Mouse (Mus musculus) forebrain, embryonic 16.5 days (tissue): ENCODE results near the gene Zcchc2. TPM values are rescaled to one million over a fixed set of nuclear protein-coding genes. Genes with fewer than 3 reads are reported as not detected.

Experiments
- ATAC-seq: fragments of 200-750 bp; cut with Nextera tagmentation; 2 replicates; pipeline ENCODE4 v1.8.0; 2017; ENCODE audit warnings: mild to moderate bottlenecking, moderate library complexity
- H3K27ac ChIP-seq: fragments of 300-500 bp; sonication (generic); 2 replicates; pipeline ENCODE4 v1.5.1; 2014; ENCODE audit warnings: low read length, control low read depth
- H3K27me3 ChIP-seq: fragments of 300-500 bp; sonication (generic); replicated peaks from 2 replicates; pipeline ENCODE4 v1.6.1; 2014; ENCODE audit warnings: low read length; ENCODE audit not compliant: control insufficient read depth, insufficient read depth
- H3K36me3 ChIP-seq: fragments of 300-500 bp; sonication (generic); 2 replicates; pipeline ENCODE4 v1.6.1; 2014; ENCODE audit not compliant: control insufficient read depth, insufficient read depth
- H3K4me1 ChIP-seq: fragments of 300-500 bp; sonication (generic); replicated peaks from 2 replicates; pipeline ENCODE4 v1.6.1; 2014; ENCODE audit warnings: low read length; ENCODE audit not compliant: control insufficient read depth, insufficient read depth
- H3K4me2 ChIP-seq: fragments of 300-500 bp; sonication (generic); 2 replicates; pipeline ENCODE4 v1.6.1; 2014; ENCODE audit warnings: mild to moderate bottlenecking, low read length, control low read depth
- H3K4me3 ChIP-seq: fragments of 300-500 bp; sonication (generic); replicated peaks from 2 replicates; pipeline ENCODE4 v1.5.1; 2014; ENCODE audit warnings: mild to moderate bottlenecking, low read length, control low read depth
- H3K9ac ChIP-seq: fragments of 300-500 bp; sonication (generic); replicated peaks from 2 replicates; pipeline ENCODE4 v1.6.1; 2014; ENCODE audit warnings: low read depth, low read length, control low read depth
- H3K9me3 ChIP-seq: fragments of 300-500 bp; sonication (generic); 2 replicates; pipeline ENCODE4 v1.6.1; 2016; ENCODE audit warnings: low read length; ENCODE audit not compliant: control insufficient read depth
- WGBS: fragments of 180-500 bp; shearing (Covaris S2); extraction: QIAGEN DNeasy Blood & Tissue Kit; methylation state at CpG from one replicate; pipeline ENCODE4 v1.1.7; 2014; 5-methylcytosine and 5-hydroxymethylcytosine counted together
- polyA plus RNA-seq: library from polyadenylated mRNA; unstranded; fragments of >200 nt; fragmentation: Nextera tagmentation; extraction: Ambion mirVana; gene quantifications from 2 replicates; pipeline ENCODE4 v1.2.1, GENCODE M21; 2015

Zcchc2 gene
- polyA plus RNA-seq, 1 experiment from 2014 or later: 2.3 TPM

- Histone ChIP-seq H3K4me1 (0 out of 2 replicates have a peak, but pooled peaks cover 2% of the 10 kb centered on the region), H3K36me3 (no peaks in the 10 kb centered on the region), H3K27ac (no peak overlapping the region), H3K4me2 (no peak overlapping the region), H3K9me3 (no peaks in the 10 kb centered on the region), H3K9ac (no peak overlapping the region), H3K4me3 (no peak overlapping the region), H3K27me3 (no peaks in the 10 kb centered on the region)
- no peak for ATAC-seq
- 93% methylated on average over 4 of the region's 4 CpGs for WGBS
Measured at GRCm38 (mm10) chr1:106040271-106040670, 50.1 kb downstream of the Zcchc2 start.

DNA sequence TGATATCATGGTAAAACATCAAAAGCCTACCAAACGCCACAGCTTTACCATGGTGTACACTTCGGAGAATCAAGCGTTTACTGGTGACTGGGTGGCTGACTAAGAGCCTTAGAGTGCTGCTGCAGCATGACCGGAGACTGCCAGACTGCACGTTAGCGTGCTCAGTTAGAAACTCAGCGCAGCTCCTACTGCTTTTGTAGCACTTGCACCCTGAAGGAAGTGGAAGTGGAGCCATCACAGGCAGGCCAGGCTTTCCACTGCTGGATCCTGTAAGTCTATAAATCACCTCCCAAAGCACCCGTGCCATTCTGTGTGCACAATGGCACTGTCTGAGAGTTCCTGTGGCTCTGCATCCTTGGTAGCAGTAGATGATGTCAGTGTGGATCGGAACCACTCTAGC lies 52.0 kb downstream of the Zcchc2 start:
- no peaks in the 10 kb centered on the region for H3K9me3 ChIP-seq
- ATAC-seq: no peak
- WGBS: 88% methylated on average over 9 of the region's 9 CpGs
- no peak overlapping the region for H3K4me3 ChIP-seq
- H3K27me3 ChIP-seq: no peaks in the 10 kb centered on the region
- no peak overlapping the region for H3K4me2 ChIP-seq
- 0 out of 2 replicates have a peak, but pooled peaks cover 2% of the 10 kb centered on the region for H3K4me1 ChIP-seq
- H3K9ac ChIP-seq: no peak overlapping the region
- H3K36me3 ChIP-seq: no peaks in the 10 kb centered on the region
- H3K27ac ChIP-seq: no peak overlapping the region

DNA sequence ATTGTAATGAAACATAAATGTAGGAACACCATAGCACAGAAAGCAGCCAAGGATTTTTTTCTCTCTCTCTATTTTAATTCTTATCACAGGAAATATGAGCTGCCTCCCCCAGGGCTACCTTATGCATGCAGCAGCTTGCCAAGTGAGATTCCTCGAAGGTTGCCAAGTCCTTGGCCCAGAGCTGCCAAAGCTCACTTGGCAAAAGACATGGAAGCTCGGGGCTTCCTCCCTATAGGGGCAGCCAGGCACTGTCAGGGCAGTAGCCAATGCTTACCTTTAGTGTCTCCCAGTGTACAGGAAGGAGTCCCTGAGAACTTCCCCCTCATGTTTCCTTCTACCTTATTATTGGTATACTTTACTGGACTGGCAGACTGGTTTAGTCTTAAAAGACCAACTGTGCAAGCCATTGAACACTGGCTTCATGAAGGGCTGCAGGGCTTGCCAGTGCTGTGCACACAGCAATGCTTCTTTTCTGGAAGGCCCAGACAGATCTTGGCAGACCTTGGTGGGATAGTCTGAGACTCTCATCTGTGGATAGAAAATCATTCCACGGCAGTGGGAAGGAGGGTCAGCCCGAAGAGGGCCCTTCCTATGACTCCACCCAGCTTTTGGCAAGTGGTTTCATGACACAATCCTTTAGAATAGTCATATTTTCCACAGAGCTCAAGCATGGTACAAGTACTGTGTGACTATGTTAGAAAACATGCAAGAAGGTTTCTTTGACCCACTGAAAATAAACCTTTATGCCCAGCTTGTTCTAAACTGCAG lies 53.0 kb downstream of the Zcchc2 start:
- Histone ChIP-seq H3K9ac (no peak overlapping the region), H3K4me3 (no peak overlapping the region), H3K27ac (no peak overlapping the region), H3K36me3 (no peaks in the 10 kb centered on the region), H3K4me2 (no peak overlapping the region), H3K27me3 (no peaks in the 10 kb centered on the region), H3K9me3 (no peaks in the 10 kb centered on the region), H3K4me1 (0 out of 2 replicates have a peak, but pooled peaks cover 2% of the 10 kb centered on the region)
- ATAC-seq: peak; percentile 71
- 52% methylated on average over 4 of the region's 4 CpGs for WGBS

DNA sequence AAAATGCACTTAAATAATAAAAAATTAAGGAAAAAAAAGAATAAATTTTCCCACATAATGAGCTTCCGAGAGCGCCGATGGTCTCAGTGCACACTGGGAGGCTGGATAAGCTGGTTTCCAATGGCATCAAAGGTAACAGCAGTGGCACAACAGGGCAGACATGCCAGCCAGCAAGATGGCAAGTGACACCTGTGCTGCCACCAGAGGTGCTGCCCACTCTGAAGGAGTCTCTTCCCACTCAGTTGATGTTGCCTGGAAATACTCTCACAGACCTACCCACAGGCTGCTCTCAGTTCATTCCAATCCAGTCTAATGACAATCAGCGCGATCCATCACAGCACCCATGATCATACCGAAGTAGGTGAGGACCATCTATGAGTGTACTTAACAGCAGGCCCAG lies 58.8 kb downstream of the Zcchc2 start:
- H3K27ac ChIP-seq: no peak overlapping the region
- no peak overlapping the region for H3K4me2 ChIP-seq
- no peaks in the 10 kb centered on the region for H3K27me3 ChIP-seq
- no peaks in the 10 kb centered on the region for H3K36me3 ChIP-seq
- no peak overlapping the region for H3K9ac ChIP-seq
- H3K9me3 ChIP-seq: no peaks in the 10 kb centered on the region
- H3K4me1 ChIP-seq: no peaks in the 10 kb centered on the region
- no peak for ATAC-seq
- no peak overlapping the region for H3K4me3 ChIP-seq
- 95% methylated on average over 6 of the region's 6 CpGs for WGBS

GRCm38 (mm10) chr1:106054978-106055377 lies 64.8 kb downstream of the Zcchc2 start:
- no peaks in the 10 kb centered on the region for H3K9me3 ChIP-seq
- no peak overlapping the region for H3K4me3 ChIP-seq
- H3K4me1 ChIP-seq: no peaks in the 10 kb centered on the region
- no peak overlapping the region for H3K9ac ChIP-seq
- no peak for ATAC-seq
- H3K27ac ChIP-seq: no peak overlapping the region
- H3K4me2 ChIP-seq: no peak overlapping the region
- no peaks in the 10 kb centered on the region for H3K36me3 ChIP-seq
- 79% methylated on average over 6 of the region's 6 CpGs for WGBS
- no peaks in the 10 kb centered on the region for H3K27me3 ChIP-seq

- no peak for ATAC-seq
- Histone ChIP-seq H3K36me3 (no peaks in the 10 kb centered on the region), H3K27me3 (no peaks in the 10 kb centered on the region), H3K4me3 (no peak overlapping the region), H3K4me1 (no peaks in the 10 kb centered on the region), H3K4me2 (no peak overlapping the region), H3K9me3 (no peaks in the 10 kb centered on the region), H3K9ac (no peak overlapping the region), H3K27ac (no peak overlapping the region)
- 63% methylated on average over 5 of the region's 5 CpGs for WGBS
Measured at GRCm38 (mm10) chr1:106058355-106058754, 68.1 kb downstream of the Zcchc2 start.

GRCm38 (mm10) chr1:106059516-106060277 lies 69.5 kb downstream of the Zcchc2 start:
- no peak for ATAC-seq
- WGBS: 88% methylated on average over 4 of the region's 4 CpGs
- no peaks in the 10 kb centered on the region for H3K36me3 ChIP-seq
- H3K4me1 ChIP-seq: no peaks in the 10 kb centered on the region
- no peak overlapping the region for H3K27ac ChIP-seq
- H3K9ac ChIP-seq: no peak overlapping the region
- H3K9me3 ChIP-seq: no peaks in the 10 kb centered on the region
- no peak overlapping the region for H3K4me2 ChIP-seq
- H3K4me3 ChIP-seq: no peak overlapping the region
- no peaks in the 10 kb centered on the region for H3K27me3 ChIP-seq

DNA sequence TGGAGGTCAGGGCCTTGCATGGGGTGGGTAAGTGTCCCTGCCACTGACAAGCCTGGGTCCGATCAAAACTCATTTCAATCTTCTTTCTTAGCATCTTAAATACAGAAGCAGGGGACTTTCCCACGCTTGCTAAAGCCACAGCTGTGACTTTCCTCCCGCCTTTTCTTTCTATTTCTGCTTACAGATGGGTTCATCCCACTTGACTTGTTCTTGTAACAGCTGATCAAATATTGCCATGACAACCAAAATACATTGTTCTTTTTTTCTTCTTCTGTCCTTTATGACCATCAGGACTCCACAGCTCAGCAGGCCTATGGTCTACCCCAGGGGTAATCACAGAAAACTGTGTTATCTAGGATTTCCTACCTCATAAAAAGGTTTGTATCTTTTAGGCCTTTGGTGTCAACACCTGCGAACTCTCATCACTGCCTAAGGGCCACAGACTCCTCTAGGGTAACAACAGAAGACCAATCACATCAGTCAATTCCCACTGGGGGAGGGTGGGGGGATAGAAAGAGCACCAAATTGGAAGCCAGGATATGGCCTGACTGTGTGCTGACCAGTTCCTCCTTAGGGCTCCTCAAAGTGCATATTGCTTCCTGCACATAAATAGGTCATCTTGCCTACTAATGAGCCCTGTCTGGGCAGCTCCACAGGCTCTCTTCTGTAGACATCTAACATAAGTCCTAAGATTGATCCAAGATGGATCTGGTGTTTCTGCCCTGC lies 71.1 kb downstream of the Zcchc2 start:
- no peak overlapping the region for H3K27ac ChIP-seq
- no peak overlapping the region for H3K4me2 ChIP-seq
- no peaks in the 10 kb centered on the region for H3K9me3 ChIP-seq
- H3K36me3 ChIP-seq: no peaks in the 10 kb centered on the region
- 72% methylated on average over 4 of the region's 4 CpGs for WGBS
- no peaks in the 10 kb centered on the region for H3K4me1 ChIP-seq
- no peak overlapping the region for H3K4me3 ChIP-seq
- ATAC-seq: no peak
- H3K27me3 ChIP-seq: no peaks in the 10 kb centered on the region
- no peak overlapping the region for H3K9ac ChIP-seq

DNA sequence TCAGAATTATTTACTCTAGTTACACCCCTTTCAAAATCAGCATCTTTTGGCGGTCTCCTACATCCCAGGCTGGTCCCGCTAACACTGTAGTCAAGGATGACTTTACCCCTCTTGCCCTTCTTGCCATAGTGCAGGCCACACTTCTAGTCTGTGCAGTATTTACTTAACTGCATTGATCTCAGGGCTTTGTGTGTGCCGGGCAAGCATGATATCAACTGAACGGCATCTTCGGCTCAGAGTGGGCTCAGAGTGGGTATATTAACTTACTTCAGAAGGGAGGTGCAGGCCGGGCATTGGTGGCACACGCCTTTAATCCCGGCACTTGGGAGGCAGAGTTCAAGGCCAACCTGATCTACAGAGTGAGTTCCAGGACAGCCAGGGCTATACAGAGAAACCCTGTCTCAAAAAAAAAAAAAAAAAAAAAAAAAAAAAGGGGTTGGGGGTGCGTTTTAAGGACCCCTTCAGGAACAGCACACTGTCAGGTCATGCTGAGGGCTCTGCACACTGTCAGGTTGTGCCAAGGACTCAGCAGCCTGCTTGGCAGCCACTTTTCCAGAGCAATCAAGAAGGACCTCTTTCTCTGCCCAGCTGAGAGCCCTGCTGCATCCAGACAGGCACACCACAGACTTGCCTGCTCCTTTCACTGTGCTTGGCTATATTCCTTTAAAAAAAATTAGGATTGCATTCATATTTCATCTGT lies 72.8 kb downstream of the Zcchc2 start:
- Histone ChIP-seq H3K4me3 (no peak overlapping the region), H3K36me3 (no peaks in the 10 kb centered on the region), H3K9ac (no peak overlapping the region), H3K4me1 (no peaks in the 10 kb centered on the region), H3K4me2 (no peak overlapping the region), H3K9me3 (no peaks in the 10 kb centered on the region), H3K27ac (no peak overlapping the region), H3K27me3 (no peaks in the 10 kb centered on the region)
- no peak for ATAC-seq
- WGBS: 90% methylated on average over 9 of the region's 9 CpGs
